ENCODE assay signal across 21 mouse cellular contexts in the genomic region with DNA sequence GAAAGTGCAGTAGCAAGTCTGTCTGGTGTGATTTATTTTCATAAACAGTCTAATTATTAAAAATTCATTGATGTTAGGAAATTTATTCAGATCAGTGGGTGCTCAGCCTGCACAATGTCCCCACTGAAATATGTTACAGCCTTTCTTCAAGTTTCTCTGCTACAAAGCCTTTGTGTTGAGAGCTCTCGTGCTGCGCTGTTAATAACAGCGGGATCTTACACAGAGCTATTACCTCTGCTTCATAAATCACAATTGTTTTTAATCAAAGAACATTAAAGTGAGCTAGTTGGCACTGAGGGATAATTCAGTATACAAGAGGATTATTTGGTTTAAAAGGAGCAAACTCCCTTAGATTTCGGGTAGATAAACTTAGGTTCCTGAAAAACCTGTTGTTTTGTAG.
DNase-seq lines count a peak whose midpoint lies in the region; ATAC-seq and TF ChIP-seq lines count a peak whose summit lies in the region.
"Had no signal": no experiment of that assay in that cellular context is flagged by ENCODE, and none has a peak within 500 bp of the region (broad histone marks: within the 10 kb centered on the region; RNA-seq: fewer than 3 reads in every experiment).

No protein-coding gene starts in this region.

- peak; percentile 62; the same call in 1 of the 2 replicates for ATAC-seq in hindbrain, embryonic 14.5 days (ENCODE audit: low FRiP score)
- no peak for ATAC-seq in hindbrain, embryonic 12.5 days (ENCODE audit: low FRiP score)
- ATAC-seq in midbrain, postnatal 0 days (ENCODE audit: low FRiP score), result no peak
- ATAC-seq in hindbrain, embryonic 16.5 days, result peak; percentile 48; the same call in 1 of the 2 replicates
- peak; percentile 86 for ATAC-seq in neural tube, embryonic 13.5 days (ENCODE audit: low read depth)
- ATAC-seq: activated CD4-positive, CD25-positive, alpha-beta regulatory T cell, adult 4 months; forebrain, embryonic 15.5 days; inflammation-experienced regulatory T-cells, adult 6 months; Patski had no signal

- no peak for TF ChIP-seq CTCF in midbrain, postnatal 0 days (IDR thresholded peaks at IDR 0.05)

- no peaks in the 10 kb centered on the region for H3K4me1 ChIP-seq in hindbrain, embryonic 14.5 days (replicated peaks; ENCODE audit: control insufficient read depth, insufficient read depth, low read length)
- no peaks in the 10 kb centered on the region for H3K4me1 ChIP-seq in hindbrain, embryonic 12.5 days
- H3K4me1 ChIP-seq in midbrain, postnatal 0 days (ENCODE audit: insufficient read depth, low read length), result no peaks in the 10 kb centered on the region
- no peaks in the 10 kb centered on the region for H3K4me1 ChIP-seq in midbrain, embryonic 10.5 days
- no peaks in the 10 kb centered on the region for H3K4me1 ChIP-seq in hindbrain, embryonic 16.5 days (ENCODE audit: control insufficient read depth, insufficient read depth, low read depth, low read length)
- no peaks in the 10 kb centered on the region; the same call in 1 of the 2 replicates for H3K4me1 ChIP-seq in neural tube, embryonic 13.5 days (replicated peaks)
- H3K4me1 ChIP-seq: forebrain, embryonic 15.5 days; heart, embryonic 10.5 days had no signal

- DNase-seq in hindbrain, embryonic 14.5 days (ENCODE audit: low spot score), result no peak
- peak; percentile 6 for DNase-seq in midbrain, postnatal 0 days (ENCODE audit: low spot score)
- no peak for DNase-seq in midbrain, embryonic 10.5 days (ENCODE audit: low spot score)
- DNase-seq in urinary bladder, adult 18-20 months (ENCODE audit: low spot score in 2 of 2), result no peak
- no peak for DNase-seq in gastrocnemius, postnatal 14 days
- DNase-seq: adrenal gland, postnatal 14 days; cerebellum, adult 18-20 months; cerebellum, adult 9-11 months; cerebellum, postnatal 36 days; heart, adult 18-20 months; heart, postnatal 10 days; heart, postnatal 4 days had no signal

- no peaks in the 10 kb centered on the region for H3K36me3 ChIP-seq in hindbrain, embryonic 14.5 days (replicated peaks; ENCODE audit: control insufficient read depth, insufficient read depth)
- no peaks in the 10 kb centered on the region for H3K36me3 ChIP-seq in hindbrain, embryonic 12.5 days
- no peaks in the 10 kb centered on the region for H3K36me3 ChIP-seq in midbrain, postnatal 0 days (ENCODE audit: insufficient read depth, low read length)
- H3K36me3 ChIP-seq in midbrain, embryonic 10.5 days, result no peaks in the 10 kb centered on the region
- no peaks in the 10 kb centered on the region for H3K36me3 ChIP-seq in hindbrain, embryonic 16.5 days (ENCODE audit: control insufficient read depth, insufficient read depth, low read length)
- no peaks in the 10 kb centered on the region for H3K36me3 ChIP-seq in neural tube, embryonic 13.5 days
- H3K36me3 ChIP-seq: forebrain, embryonic 15.5 days; heart, embryonic 10.5 days had no signal

- H3K9ac ChIP-seq in hindbrain, embryonic 14.5 days, result no peak overlapping the region
- no peak overlapping the region for H3K9ac ChIP-seq in hindbrain, embryonic 12.5 days
- H3K9ac ChIP-seq in midbrain, postnatal 0 days (replicated peaks; ENCODE audit: low read length, poor library complexity, severe bottlenecking), result no peak overlapping the region
- no peak overlapping the region for H3K9ac ChIP-seq in hindbrain, embryonic 16.5 days (ENCODE audit: low read depth, low read length)
- H3K9ac ChIP-seq in neural tube, embryonic 13.5 days, result no peak overlapping the region
- H3K9ac ChIP-seq: forebrain, embryonic 15.5 days had no signal

- no peak overlapping the region for H3K4me2 ChIP-seq in hindbrain, embryonic 14.5 days (replicated peaks)
- no peak overlapping the region for H3K4me2 ChIP-seq in hindbrain, embryonic 12.5 days (replicated peaks)
- H3K4me2 ChIP-seq in midbrain, postnatal 0 days (ENCODE audit: low read depth, low read length, poor library complexity, severe bottlenecking), result no peak overlapping the region
- no peak overlapping the region for H3K4me2 ChIP-seq in hindbrain, embryonic 16.5 days (ENCODE audit: low read length)
- no peak overlapping the region for H3K4me2 ChIP-seq in neural tube, embryonic 13.5 days
- H3K4me2 ChIP-seq: forebrain, embryonic 15.5 days had no signal

- H3K27me3 ChIP-seq in hindbrain, embryonic 14.5 days (ENCODE audit: control insufficient read depth, insufficient read depth, low read length), result no peaks in the 10 kb centered on the region
- no peaks in the 10 kb centered on the region for H3K27me3 ChIP-seq in hindbrain, embryonic 12.5 days
- no peaks in the 10 kb centered on the region for H3K27me3 ChIP-seq in midbrain, postnatal 0 days (ENCODE audit: insufficient read depth, low read length)
- H3K27me3 ChIP-seq in midbrain, embryonic 10.5 days (ENCODE audit: low read depth, poor library complexity, severe bottlenecking), result no peaks in the 10 kb centered on the region
- H3K27me3 ChIP-seq in hindbrain, embryonic 16.5 days (replicated peaks; ENCODE audit: control insufficient read depth, insufficient read depth, low read length), result no peaks in the 10 kb centered on the region
- no peaks in the 10 kb centered on the region for H3K27me3 ChIP-seq in neural tube, embryonic 13.5 days
- H3K27me3 ChIP-seq: CH12.LX; forebrain, embryonic 15.5 days had no signal

- H3K4me3 ChIP-seq in hindbrain, embryonic 14.5 days (replicated peaks; ENCODE audit: low read length), result no peak overlapping the region
- H3K4me3 ChIP-seq in hindbrain, embryonic 12.5 days, result no peak overlapping the region
- no peak overlapping the region for H3K4me3 ChIP-seq in midbrain, postnatal 0 days (ENCODE audit: low read depth, low read length)
- no peak overlapping the region for H3K4me3 ChIP-seq in midbrain, embryonic 10.5 days
- no peak overlapping the region for H3K4me3 ChIP-seq in hindbrain, embryonic 16.5 days (ENCODE audit: low read length)
- H3K4me3 ChIP-seq in neural tube, embryonic 13.5 days, result no peak overlapping the region
- H3K4me3 ChIP-seq: forebrain, embryonic 15.5 days; heart, embryonic 10.5 days had no signal

- intact Hi-C loops in gastrocnemius, postnatal 14 days (cut with DNase I; ENCODE audit: low total_unique reads), result no loop called here

- H3K27ac ChIP-seq in hindbrain, embryonic 14.5 days, result 0 out of 2 replicates have a peak overlapping the region, but pooled peaks have one; percentile 38
- no peak overlapping the region for H3K27ac ChIP-seq in hindbrain, embryonic 12.5 days
- no peak overlapping the region for H3K27ac ChIP-seq in midbrain, postnatal 0 days (ENCODE audit: low read depth, low read length)
- no peak overlapping the region for H3K27ac ChIP-seq in midbrain, embryonic 10.5 days (replicated peaks)
- H3K27ac ChIP-seq in hindbrain, embryonic 16.5 days (ENCODE audit: low read depth, low read length), result no peak overlapping the region
- no peak overlapping the region for H3K27ac ChIP-seq in neural tube, embryonic 13.5 days (replicated peaks)
- H3K27ac ChIP-seq: forebrain, embryonic 15.5 days; heart, embryonic 10.5 days had no signal

- no peaks in the 10 kb centered on the region for H3K9me3 ChIP-seq in hindbrain, embryonic 14.5 days (ENCODE audit: control insufficient read depth, low read length)
- no peaks in the 10 kb centered on the region for H3K9me3 ChIP-seq in hindbrain, embryonic 12.5 days (replicated peaks)
- H3K9me3 ChIP-seq in midbrain, postnatal 0 days (ENCODE audit: low read length), result no peaks in the 10 kb centered on the region
- H3K9me3 ChIP-seq in midbrain, embryonic 10.5 days (replicated peaks), result no peaks in the 10 kb centered on the region
- H3K9me3 ChIP-seq in hindbrain, embryonic 16.5 days (ENCODE audit: control insufficient read depth, low read length), result no peaks in the 10 kb centered on the region
- H3K9me3 ChIP-seq in neural tube, embryonic 13.5 days, result no peaks in the 10 kb centered on the region
- H3K9me3 ChIP-seq: forebrain, embryonic 15.5 days; heart, embryonic 10.5 days had no signal

- WGBS in hindbrain, embryonic 14.5 days, result 49% methylated on average over 4 of the region's 4 CpGs
- WGBS in hindbrain, embryonic 12.5 days, result 73% methylated on average over 4 of the region's 4 CpGs
- 51% methylated on average over 4 of the region's 4 CpGs for WGBS in midbrain, postnatal 0 days
- WGBS in midbrain, embryonic 10.5 days, result 84% methylated on average over 4 of the region's 4 CpGs
- WGBS in hindbrain, embryonic 16.5 days, result 47% methylated on average over 4 of the region's 4 CpGs
- WGBS in neural tube, embryonic 13.5 days, result 33% methylated on average over 4 of the region's 4 CpGs

Comparison
In these comparisons a context has a peak if more than half of its experiments do, and no peak if none do; other contexts are left out.
1. ATAC-seq: peak in hindbrain, embryonic 14.5 days (single experiment), hindbrain, embryonic 16.5 days (single experiment) and neural tube, embryonic 13.5 days (single experiment); none in hindbrain, embryonic 12.5 days (single experiment) and midbrain, postnatal 0 days (single experiment).